Mouse (Mus musculus): ENCODE measurements at regions not wholly inside any gene's neighbourhood (a gene's known extent, or its start where the extent isn't known, plus 50 kb on each side); places are given as distances from the start of the nearest gene placed in this dataset.
"Not testable (repeated sequence)": the region's sequence is repeated elsewhere in the genome, so short reads cannot be mapped to it uniquely, and the experiment has no call there.

DNA sequence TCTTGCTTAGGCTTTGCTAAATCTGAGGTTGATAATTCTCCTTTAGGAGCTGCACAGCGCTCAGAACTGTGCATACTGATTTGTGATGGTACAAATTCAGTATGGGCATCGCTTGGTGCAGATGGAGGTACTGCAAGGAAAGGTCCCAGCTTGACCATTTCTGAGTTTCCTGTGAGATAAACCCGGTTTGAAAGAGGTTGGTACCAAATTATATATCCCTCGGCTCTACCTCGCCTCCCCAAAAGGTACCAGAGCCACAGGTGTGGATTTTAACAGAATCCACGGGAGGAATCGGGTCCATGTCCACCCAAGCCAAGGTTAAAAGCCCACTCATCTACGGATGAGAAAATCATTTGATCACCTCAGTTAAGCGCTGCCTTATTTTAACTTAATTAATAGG, 172.5 kb upstream of the Zfp808 start:
- DNase-seq (ENCODE audit: low spot score), result not testable (repeated sequence)

DNA sequence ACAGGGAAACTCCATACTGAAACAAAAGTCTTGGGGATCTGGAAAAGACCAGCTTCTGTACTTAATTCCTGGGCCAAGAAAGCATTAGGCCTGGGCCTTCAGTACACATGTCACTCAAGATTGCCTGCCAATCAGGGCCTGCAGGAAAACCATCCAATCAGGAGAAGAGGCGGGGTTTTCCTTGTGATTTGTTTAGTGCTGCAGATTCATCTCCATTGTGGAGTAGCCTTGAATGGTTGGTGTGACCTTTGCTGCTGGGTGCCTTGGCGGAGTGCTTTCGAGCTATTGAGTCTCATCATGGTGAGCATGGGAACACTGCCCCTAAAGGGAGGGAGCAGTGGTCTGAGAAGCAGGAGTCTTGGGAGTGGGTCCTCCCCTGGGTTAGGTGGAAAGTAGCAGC, 150.8 kb upstream of the Zfp808 start:
- not testable (repeated sequence) for DNase-seq (ENCODE audit: low spot score)

DNA sequence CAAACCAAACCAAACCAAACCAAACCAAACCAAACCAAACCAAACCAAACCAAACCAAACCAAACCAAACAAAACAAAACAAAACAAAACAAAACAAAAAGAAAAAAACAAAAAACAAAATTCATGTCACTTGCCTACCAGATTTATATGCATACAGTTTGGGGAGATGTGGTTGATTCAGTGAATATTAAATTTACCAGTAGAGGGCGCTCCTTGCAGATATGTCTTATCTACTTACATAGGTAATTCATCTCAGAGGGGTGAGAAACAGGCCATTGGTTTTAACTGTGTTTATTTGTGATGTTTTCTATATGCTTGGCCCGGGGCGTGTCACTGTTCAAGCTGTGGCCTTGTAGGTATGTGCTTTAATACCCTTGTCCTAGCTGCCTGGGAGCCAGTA, 133.2 kb upstream of the Zfp808 start:
- not testable (repeated sequence) for DNase-seq (ENCODE audit: low spot score)

GRCm38 (mm10) chr13:61998803-61999202, 130.9 kb upstream of the Zfp808 start:
- peak; percentile 1 for DNase-seq (ENCODE audit: low spot score)

- not testable (repeated sequence) for DNase-seq (ENCODE audit: low spot score)
These were observed 122.4 kb upstream of the Zfp808 start for GRCm38 (mm10) chr13:62007321-62007720.

DNA sequence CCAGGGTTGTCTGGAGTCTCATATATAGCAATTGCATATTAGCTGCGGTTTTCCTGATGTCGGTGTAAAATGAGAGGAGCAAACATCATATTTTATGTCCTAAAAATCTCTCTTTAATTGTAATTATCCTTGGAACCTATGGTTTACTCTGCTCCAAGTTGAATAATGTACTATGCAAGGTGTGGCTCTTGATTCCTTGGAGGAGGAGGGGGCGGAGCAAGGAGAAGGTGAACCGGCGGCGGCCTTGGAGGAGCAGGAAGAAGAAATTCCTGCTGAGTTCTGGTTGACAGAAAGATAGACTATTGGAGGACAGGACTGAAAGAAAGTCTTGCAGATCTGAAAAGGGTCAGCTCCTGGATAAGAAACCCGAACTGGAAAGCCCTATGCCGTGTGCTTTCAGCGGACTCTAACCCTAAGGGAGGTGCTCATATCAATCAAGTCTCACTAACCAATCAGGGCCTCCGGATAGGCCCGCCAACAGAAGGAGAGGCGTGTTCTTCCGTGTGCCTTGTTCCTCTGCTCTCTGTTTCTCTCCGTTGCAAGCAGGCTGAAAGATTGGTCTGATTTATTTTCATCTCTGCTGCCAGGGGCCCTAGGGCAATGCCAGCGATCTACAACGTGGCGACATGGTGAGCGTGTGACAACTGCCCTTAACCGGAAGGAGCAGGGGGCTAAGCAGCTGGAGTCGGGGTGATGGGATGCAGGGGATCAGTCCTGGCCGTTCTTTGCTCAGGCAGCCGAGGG, 114.1 kb upstream of the Zfp808 start:
- DNase-seq (ENCODE audit: low spot score), result peak; percentile 69

- not testable (repeated sequence) for DNase-seq (ENCODE audit: low spot score)
These were observed 113.6 kb upstream of the Zfp808 start for GRCm38 (mm10) chr13:62016168-62016502.

DNA sequence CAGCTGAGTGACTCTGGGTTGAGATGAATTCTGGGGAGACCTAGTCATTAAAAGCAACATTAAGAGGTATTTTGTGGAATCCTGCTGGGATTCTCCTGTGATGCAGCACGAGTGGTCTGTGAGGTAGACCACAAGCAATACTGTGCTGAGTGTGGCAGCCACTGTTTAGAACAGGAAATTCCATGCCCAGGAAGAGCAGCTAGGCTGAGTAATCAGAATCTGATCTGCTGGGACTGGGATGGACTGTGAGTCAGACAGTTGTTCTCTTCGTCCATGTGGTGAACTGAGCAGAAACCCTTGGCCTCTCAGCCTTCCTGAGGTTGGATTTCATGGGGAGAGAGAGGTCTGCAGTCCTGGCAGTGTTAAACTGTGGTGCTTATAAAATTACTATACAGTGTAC, 92.0 kb upstream of the Zfp808 start:
- DNase-seq (ENCODE audit: low spot score), result not testable (repeated sequence)

DNA sequence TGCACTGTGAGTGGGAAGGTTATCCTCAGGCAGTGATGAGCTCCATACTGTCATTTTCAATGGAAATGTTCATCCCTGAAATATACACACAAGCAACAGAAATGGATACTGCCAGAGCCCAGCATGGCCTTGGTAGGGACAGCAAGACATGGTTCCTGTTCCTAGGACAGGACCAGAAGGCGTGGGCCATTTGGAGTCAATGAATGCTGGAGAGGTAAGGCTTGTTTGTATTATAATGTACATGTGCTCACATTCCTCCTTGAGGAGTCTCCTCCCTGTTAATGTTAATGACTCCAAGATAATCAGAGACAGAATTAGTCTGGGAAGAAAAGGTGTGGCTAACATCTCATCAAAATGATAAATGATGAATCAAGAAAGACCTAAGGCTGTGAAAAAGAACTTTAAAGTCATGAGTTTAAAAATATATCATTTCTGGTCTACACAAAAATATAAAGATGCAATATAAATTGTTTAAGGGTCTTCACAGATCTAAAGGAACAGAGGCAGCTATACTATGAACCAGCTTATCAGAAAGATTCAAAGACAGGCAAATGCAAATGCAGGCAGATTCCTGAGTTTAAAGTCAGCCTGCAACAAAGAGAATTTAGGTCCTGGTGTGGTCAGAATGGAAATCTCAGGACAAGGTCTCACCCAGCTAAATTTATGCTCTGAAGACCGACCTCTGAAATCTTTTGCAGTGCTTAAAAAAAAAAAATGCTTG, 51.6 kb upstream of the Zfp808 start:
- DNase-seq (ENCODE audit: low spot score), result not testable (repeated sequence)

GRCm38 (mm10) chr13:62078893-62079292, 50.8 kb upstream of the Zfp808 start:
- not testable (repeated sequence) for DNase-seq (ENCODE audit: low spot score)

All from yolk sac, embryonic 10.5 days (tissue).